Mouse (Mus musculus) thymus, postnatal 36 days (tissue): ENCODE measurements around the gene Hic2.
A peak's percentile ranks its signal among the peaks of the same experiment; 100 is the strongest.
"Not testable (repeated sequence)": the region's sequence is repeated elsewhere in the genome, so short reads cannot be mapped to it uniquely, and the experiment has no call there.

Source experiments
- DNase-seq, 2 experiments: peaks; one replicate each; pipeline ENCODE4 v3.0.0; 2022; ENCODE audit warnings: mixed read lengths in 2 of 2

Gene Hic2

GRCm38 (mm10) chr16:17232794-17233701, at the start of gene Hic2:
TSS of gene Hic2 (plus strand) at chr16:17233572.
- peak; percentile 90 to 94 for DNase-seq

GRCm38 (mm10) chr16:17185475-17185874, 47.9 kb upstream of the Hic2 start:
- DNase-seq, result no peak

GRCm38 (mm10) chr16:17193823-17194222, 39.5 kb upstream of the Hic2 start:
- DNase-seq, result no peak

DNA sequence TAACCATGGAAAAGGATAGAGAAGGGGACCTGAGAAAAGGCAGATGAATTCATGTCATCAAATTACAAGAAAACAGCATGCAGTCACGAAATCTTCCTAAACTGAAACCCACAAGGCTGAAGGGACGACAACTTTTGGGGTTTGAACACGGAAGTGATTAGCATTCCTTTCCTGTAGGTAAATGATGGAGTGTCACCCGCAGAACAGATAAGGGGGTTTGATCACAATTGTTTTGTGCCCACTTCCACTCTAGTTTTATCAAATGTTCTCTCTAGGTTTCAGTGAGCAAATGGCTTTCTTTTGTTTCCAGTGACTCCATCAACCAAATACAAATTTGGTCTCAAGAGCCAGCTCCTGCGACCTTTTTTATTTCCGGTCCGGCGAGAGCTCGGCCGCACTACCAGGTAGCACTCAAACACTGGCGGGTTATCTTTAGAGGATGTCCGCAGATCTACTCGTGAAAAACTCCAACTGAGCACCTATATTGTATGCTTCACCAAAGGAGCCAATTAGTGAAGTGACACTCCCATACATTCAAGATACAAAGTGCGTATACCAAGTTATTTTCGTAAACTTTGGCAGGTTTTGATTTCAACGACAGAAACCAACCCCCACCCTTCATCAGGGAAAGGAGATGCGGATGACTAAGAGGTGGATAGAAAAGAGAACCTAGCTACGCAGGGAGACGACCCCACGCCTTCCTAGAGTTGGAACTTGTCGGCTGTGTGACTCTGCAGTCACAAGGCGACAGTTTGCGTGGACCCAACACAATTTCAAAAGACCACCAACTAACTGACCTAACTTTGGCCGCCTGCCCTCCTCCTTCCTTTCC, 33.0 kb upstream of the Hic2 start:
- DNase-seq, result no peak

GRCm38 (mm10) chr16:17200953-17201707, 32.2 kb upstream of the Hic2 start:
- peak; percentile 86 to 88 for DNase-seq

DNA sequence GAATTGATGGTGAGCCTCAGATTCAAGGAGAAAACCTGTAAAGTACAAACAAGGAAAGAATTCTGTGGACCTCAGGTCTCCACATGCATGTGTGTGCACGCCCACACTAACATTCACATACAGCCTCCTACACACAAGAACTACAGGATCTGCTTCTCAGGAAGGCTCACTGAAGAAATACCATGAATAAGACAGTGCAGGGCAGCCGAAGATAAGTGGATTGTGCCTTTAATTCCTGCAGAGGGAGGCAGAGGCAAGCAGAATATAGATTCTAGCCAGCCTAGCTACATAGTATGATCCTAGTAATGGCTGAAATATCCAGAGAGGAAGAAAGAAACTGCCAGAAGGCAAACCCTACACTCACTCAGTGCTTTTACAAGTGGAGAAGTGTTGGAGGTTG, 31.4 kb upstream of the Hic2 start:
- DNase-seq, result no peak

GRCm38 (mm10) chr16:17202549-17202948, 30.8 kb upstream of the Hic2 start, which contains the start of gene Ube2l3:
TSS of gene Ube2l3 (minus strand) at chr16:17202649.
- DNase-seq, result no peak

DNA sequence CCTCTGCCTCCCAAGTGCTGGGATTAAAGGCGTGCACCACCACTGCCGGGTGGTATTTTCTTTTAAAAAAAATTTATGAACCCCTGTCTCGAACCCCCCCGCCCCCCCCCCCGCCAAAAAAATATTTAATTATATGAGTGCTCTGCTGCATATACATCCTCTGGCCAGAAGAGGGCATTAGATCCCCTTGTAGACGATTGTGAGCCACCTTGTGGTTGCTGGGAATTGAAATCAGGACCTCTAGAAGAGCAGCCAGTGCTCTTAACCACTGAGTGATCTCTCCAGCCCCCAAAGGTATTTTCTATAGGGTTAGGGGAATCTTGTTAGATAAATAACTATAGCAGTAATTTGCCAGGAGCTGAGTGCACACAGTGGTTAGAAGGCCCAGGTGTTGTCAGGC, 28.4 kb upstream of the Hic2 start:
- DNase-seq, result peak; percentile 18 to 29

DNA sequence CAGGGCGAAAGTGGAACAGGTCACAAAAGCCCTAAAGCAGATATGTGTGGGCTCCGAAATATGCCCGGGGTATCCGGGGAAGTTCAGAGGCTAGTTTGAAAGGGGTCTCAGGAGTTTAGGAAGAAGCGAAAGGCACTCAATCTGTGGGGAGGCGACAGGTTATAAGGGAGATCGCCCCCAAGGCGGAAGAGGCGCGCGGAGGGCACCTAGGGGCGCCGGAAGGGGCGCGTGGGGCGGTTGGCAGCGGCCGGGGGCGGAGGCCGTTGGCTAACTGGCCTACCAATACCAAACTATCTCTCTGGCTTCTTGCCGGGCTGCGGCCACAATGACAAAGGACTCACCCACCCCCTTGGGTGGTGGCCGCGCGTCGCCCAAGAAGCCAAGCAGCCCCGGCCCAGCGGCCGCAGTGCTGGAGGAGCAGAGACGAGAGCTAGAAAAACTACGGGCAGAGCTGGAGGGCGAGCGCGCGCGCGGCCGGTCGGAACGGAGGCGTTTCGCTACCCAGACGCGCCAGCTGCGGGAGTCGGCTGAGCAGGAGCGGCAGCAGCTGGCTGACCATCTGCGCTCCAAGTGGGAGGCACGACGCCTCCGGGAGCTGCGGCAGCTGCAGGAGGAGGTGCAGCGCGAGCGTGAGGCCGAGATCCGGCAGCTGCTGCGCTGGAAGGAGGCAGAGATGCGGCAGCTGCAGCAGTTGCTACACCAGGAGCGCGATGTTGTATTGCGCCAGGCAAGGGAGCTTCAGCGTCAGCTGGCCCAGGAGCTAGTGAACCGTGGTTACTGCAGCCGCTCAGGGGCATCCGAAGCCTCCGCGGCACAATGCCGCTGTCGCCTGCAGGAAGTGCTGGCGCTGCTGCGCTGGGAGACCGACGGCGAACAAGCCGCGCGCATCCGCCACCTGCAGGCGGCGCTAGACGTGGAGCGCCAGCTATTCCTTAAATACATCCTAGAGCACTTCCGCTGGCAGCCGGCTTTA, 24.7 kb upstream of the Hic2 start, which contains the start of gene Rimbp3:
Rimbp3 (plus strand) TSS at position 215 of the 973 bp plus-strand sequence.
- DNase-seq, result peak; percentile 84

- no peak for DNase-seq
These were observed 23.9 kb upstream of the Hic2 start for GRCm38 (mm10) chr16:17209404-17209960.

- DNase-seq, result peak; percentile 92 to 94
These were observed 23.2 kb upstream of the Hic2 start for GRCm38 (mm10) chr16:17209981-17210838.

DNA sequence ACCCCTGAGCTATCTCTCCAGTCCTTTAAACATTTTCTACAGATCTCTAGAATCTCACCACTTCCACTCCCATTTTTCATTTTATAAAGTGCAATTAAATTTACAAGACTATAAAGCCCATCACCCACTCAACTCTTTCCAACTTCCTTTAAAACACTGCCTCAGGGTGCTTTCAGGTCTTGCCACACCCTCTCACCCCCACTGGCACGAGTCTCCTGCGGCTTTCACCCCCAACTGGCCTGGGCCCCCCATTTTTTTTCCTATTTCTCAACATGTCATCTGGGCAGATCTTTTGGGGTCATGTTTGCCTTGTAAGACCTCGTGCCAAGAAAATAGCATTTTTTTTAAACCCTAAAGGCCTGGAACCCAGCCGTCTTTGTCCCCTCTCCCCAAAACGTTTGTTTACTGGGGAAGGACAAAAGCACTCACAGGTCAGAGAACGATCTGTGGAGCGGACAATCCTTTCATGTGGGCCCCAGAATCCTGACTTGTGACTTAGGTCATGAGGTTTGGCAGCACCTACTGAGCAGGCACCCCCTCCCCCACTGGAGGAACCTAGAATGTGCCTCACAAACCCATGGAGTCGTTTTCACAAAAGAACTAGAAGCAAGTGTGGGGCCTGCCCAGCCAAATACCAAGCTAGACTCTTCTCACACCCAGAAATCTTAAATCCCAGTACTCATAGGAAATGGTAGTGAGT, 16.3 kb upstream of the Hic2 start:
- no peak for DNase-seq

- DNase-seq, result no peak
These were observed 13.1 kb upstream of the Hic2 start for GRCm38 (mm10) chr16:17220127-17220733.

GRCm38 (mm10) chr16:17222197-17222596, 11.2 kb upstream of the Hic2 start:
- DNase-seq, result peak; percentile 85 to 91

DNA sequence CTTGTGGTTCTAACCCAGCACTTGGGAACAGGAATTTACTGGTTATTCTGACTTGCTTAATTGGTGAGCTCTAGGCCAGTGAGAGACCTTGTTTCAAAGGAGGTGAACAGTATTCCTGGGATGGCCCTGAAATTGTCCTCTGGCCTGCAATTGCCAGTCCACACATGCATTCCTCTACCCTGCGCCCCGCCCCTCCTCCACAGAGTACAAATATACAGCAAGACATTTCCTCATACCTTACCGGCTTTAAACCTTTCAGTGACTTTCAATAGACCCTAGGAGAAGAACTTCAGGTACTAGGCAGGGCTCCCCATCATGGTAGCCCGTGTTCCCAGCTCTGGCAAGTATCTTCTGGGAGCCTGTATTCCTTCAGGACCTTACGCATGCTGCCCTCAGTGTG, 7.8 kb upstream of the Hic2 start:
- no peak for DNase-seq

DNA sequence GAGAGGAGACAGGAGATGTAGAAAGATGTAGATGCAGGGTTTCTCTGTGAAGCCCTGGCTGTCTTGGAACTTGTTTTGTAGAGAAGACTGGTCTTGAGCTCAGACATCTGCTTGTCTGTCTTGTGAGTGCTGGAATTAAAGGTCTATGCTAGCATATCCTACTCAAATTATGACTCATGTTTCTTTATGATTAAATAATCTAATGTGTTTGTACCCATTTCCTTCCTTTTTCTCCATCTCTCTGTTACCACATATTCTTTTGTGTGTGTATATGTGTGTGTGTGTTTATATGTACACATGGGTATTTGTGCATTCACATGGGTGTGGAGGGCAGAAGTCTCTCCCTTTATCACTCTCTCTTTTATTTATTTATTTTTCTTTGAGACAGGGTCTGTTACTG, 6.9 kb upstream of the Hic2 start:
- no peak for DNase-seq

- not testable (repeated sequence) for DNase-seq
These were observed 1.8 kb upstream of the Hic2 start for GRCm38 (mm10) chr16:17231523-17231922.

DNA sequence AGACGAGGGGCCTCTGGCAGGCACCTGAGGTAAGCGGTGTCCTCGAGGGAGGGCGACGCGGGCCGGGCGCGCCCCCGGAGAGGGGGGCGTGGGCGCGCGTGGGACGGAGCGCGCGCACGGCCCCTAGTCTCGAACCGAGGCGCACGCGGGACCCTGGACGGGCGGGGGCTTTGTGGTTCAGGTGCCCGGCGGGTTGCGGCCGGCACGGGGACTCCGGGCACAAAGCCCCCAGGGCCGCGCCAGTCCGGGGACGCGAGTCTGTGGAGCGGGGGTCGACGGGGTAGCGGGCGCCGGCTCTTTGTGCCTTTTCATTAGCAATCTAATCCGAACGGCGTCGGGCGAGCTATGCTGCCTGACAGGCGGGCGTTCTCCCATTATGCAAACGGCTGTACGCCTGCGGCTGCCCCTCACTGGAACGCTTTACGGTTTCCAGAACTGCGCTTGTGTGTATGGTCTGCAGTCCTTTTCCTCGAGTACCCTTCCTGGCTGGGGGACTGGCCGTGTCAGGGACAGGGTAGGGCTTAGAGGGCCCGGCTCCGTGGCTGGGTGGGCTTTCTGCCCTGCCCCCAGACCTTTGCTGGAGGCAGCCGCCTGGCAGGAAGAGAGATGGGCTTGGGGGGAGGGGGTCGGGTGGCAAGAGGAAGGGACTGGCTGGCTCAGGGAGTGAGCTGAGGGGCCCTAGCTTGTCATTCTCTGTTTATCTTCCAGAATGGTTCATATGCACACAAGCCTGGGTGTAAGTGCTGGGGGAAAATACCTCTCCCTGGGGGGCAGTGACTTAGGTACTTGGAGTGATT, 528 bp downstream of the Hic2 start:
- peak; percentile 59 to 70 for DNase-seq
